ENCODE assay signal across 25 mouse cellular contexts in the genomic region with DNA sequence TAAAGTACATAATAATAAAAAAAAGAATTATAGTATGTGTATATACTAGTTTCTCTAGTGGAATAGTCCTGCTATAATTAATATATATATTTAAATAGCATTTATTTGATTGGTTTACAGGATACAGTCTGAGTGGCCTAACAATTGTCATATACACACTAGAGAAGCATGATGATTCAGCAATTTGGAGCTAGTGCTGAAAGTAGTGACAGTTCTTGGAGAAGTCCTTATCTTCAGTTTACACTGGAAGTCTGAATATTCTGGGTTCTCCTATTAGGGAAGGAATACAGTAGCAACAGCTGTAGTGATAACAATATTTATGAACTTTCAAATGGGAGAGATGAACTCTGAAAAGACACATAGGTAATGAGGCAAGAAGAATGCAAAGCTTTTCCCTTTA.
"Had no signal": no experiment of that assay in that cellular context is flagged by ENCODE, and none has a peak within 500 bp of the region (broad histone marks: within the 10 kb centered on the region; RNA-seq: fewer than 3 reads in every experiment).

No protein-coding gene starts in this region.

- H3K27me3 ChIP-seq: embryonic facial prominence, embryonic 12.5 days; embryonic facial prominence, embryonic 13.5 days; embryonic facial prominence, embryonic 15.5 days; forebrain, embryonic 12.5 days; forebrain, embryonic 13.5 days; forebrain, embryonic 15.5 days had no signal

- H3K4me1 ChIP-seq: embryonic facial prominence, embryonic 12.5 days; embryonic facial prominence, embryonic 13.5 days; embryonic facial prominence, embryonic 15.5 days; forebrain, embryonic 10.5 days; forebrain, embryonic 12.5 days; forebrain, embryonic 13.5 days; forebrain, embryonic 15.5 days; heart, embryonic 10.5 days had no signal

- H3K4me3 ChIP-seq: embryonic facial prominence, embryonic 12.5 days; embryonic facial prominence, embryonic 13.5 days; embryonic facial prominence, embryonic 15.5 days; erythroblast, embryonic 14.5 days; forebrain, embryonic 10.5 days; forebrain, embryonic 12.5 days; forebrain, embryonic 13.5 days; forebrain, embryonic 15.5 days; gastrocnemius, adult 2 months; heart, adult 2 months; heart, embryonic 10.5 days had no signal

- H3K9ac ChIP-seq: embryonic facial prominence, embryonic 12.5 days; embryonic facial prominence, embryonic 13.5 days; embryonic facial prominence, embryonic 15.5 days; forebrain, embryonic 12.5 days; forebrain, embryonic 13.5 days; forebrain, embryonic 15.5 days; forebrain, postnatal 0 days had no signal

- H3K36me3 ChIP-seq: embryonic facial prominence, embryonic 12.5 days; embryonic facial prominence, embryonic 13.5 days; embryonic facial prominence, embryonic 15.5 days; forebrain, embryonic 10.5 days; forebrain, embryonic 12.5 days; forebrain, embryonic 15.5 days; heart, embryonic 10.5 days had no signal

- H3K9me3 ChIP-seq: embryonic facial prominence, embryonic 12.5 days; embryonic facial prominence, embryonic 13.5 days; embryonic facial prominence, embryonic 15.5 days; forebrain, embryonic 10.5 days; forebrain, embryonic 12.5 days; forebrain, embryonic 13.5 days; forebrain, embryonic 15.5 days; heart, embryonic 10.5 days had no signal

- DNase-seq: cerebellum, adult 9-10 months; cerebellum, adult 9-11 months; cerebellum, postnatal 10 days; cerebellum, postnatal 14 days; cerebellum, postnatal 25 days; cerebellum, postnatal 36 days; embryo, embryonic 11 days; forebrain, postnatal 0 days; gastrocnemius, adult 2 months; gastrocnemius, postnatal 10 days; gastrocnemius, postnatal 14 days; gastrocnemius, postnatal 25 days; gastrocnemius, postnatal 36 days; heart, adult 11 months; heart, adult 18-20 months; heart, adult 2 months had no signal

- H3K27ac ChIP-seq: embryonic facial prominence, embryonic 12.5 days; embryonic facial prominence, embryonic 13.5 days; embryonic facial prominence, embryonic 15.5 days; forebrain, embryonic 10.5 days; forebrain, embryonic 12.5 days; forebrain, embryonic 13.5 days; forebrain, embryonic 15.5 days; gastrocnemius, adult 2 months; heart, adult 2 months; heart, embryonic 10.5 days had no signal
